Mouse (Mus musculus) MEL (cell line): ENCODE measurements around the gene Zbtb46. TPM values are rescaled to one million over a fixed set of nuclear protein-coding genes. Genes with fewer than 3 reads are reported as not detected.

Experiments
- DNase-seq: peaks from one replicate; pipeline ENCODE4 v3.0.0; 2011; ENCODE audit warnings: low read depth, low spot score
- H3K27ac ChIP-seq: 2 replicates; pipeline ENCODE4 v1.5.1; 2012; ENCODE audit warnings: low read depth, mild to moderate bottlenecking, control low read depth, low read length, moderate library complexity; ENCODE audit not compliant: control insufficient read depth
- H3K27me3 ChIP-seq, 2 experiments: fragments of 150-350 bp in 1 of 2; sonication (generic) in 1 of 2; 2 replicates each; pipeline ENCODE4 v1.6.1; 2012; ENCODE audit warnings: low read length in 2 of 2, mild to moderate bottlenecking in 2 of 2, improper control_type of control experiment in 1 of 2, moderate library complexity in 1 of 2; ENCODE audit not compliant: insufficient read depth in 2 of 2, control insufficient read depth in 1 of 2
- H3K36me3 ChIP-seq, 2 experiments: 2 replicates each; pipeline ENCODE4 v1.6.1; 2012 to 2014; ENCODE audit warnings: low read length in 2 of 2, improper control_type of control experiment in 1 of 2, inconsistent platforms in 1 of 2, mild to moderate bottlenecking in 1 of 2; ENCODE audit not compliant: insufficient read depth in 2 of 2, control insufficient read depth in 1 of 2
- H3K4me1 ChIP-seq, 2 experiments: fragments of 150-350 bp in 1 of 2; sonication (generic) in 1 of 2; 2 replicates each; pipeline ENCODE4 v1.6.1; 2012; ENCODE audit warnings: low read length in 2 of 2, improper control_type of control experiment in 1 of 2, mild to moderate bottlenecking in 1 of 2; ENCODE audit not compliant: insufficient read depth in 2 of 2, control insufficient read depth in 1 of 2
- H3K4me3 ChIP-seq, 2 experiments: fragments of 150-350 bp in 1 of 2; sonication (generic) in 1 of 2; 2 replicates each; pipeline ENCODE4 v1.5.1; 2012; ENCODE audit warnings: low read depth in 2 of 2, low read length in 2 of 2, mild to moderate bottlenecking in 2 of 2, moderate library complexity in 2 of 2, control low read depth in 1 of 2, improper control_type of control experiment in 1 of 2; ENCODE audit not compliant: control insufficient read depth in 1 of 2, insufficient read depth in 1 of 2
- H3K79me2 ChIP-seq: 2 replicates; pipeline ENCODE4 v1.6.1; 2012; ENCODE audit warnings: mild to moderate bottlenecking, low read length, moderate library complexity; ENCODE audit not compliant: control insufficient read depth, poor library complexity, insufficient read depth
- H3K9ac ChIP-seq: 2 replicates; pipeline ENCODE4 v1.6.1; 2012; ENCODE audit warnings: low read depth, mild to moderate bottlenecking, control low read depth, low read length, moderate library complexity; ENCODE audit not compliant: control insufficient read depth, poor library complexity, severe bottlenecking
- H3K9me3 ChIP-seq: fragments of 150-350 bp; sonication (generic); replicated peaks from 2 replicates; pipeline ENCODE4 v1.6.1; 2012; ENCODE audit warnings: mild to moderate bottlenecking, low read length, improper control_type of control experiment, moderate library complexity; ENCODE audit not compliant: insufficient read depth
- BHLHE40 ChIP-seq: IDR thresholded peaks from 2 replicates; pipeline ENCODE4 v1.6.1; 2012; ENCODE audit warnings: low read depth, mild to moderate bottlenecking, inconsistent platforms, low read length, improper control_type of control experiment, borderline replicate concordance
- CHD1 ChIP-seq: IDR thresholded peaks from 2 replicates; pipeline ENCODE4 v1.6.1; 2012; ENCODE audit warnings: low read depth, mild to moderate bottlenecking, inconsistent platforms, low read length, improper control_type of control experiment
- CHD2 ChIP-seq: IDR thresholded peaks from 2 replicates; pipeline ENCODE4 v1.6.1; 2011; ENCODE audit warnings: low read length, improper control_type of control experiment
- CTCF ChIP-seq, 3 experiments: IDR thresholded peaks in 2 of 3; conservative IDR thresholded peaks in 1 of 3; 2 replicates each; pipeline ENCODE4 v1.5.1; 2011 to 2012; ENCODE audit warnings: low read length in 3 of 3, low read depth in 2 of 3, mild to moderate bottlenecking in 2 of 3, improper control_type of control experiment in 1 of 3, inconsistent platforms in 1 of 3, mixed read lengths in 1 of 3, moderate library complexity in 1 of 3; ENCODE audit not compliant: control insufficient read depth in 1 of 3, insufficient read depth in 1 of 3, poor library complexity in 1 of 3, severe bottlenecking in 1 of 3
- ELF1 ChIP-seq: IDR thresholded peaks from 2 replicates; pipeline ENCODE4 v1.6.1; 2014; ENCODE audit warnings: low read depth, mild to moderate bottlenecking, inconsistent platforms, low read length, improper control_type of control experiment, moderate library complexity
- EP300 ChIP-seq, 2 experiments: IDR thresholded peaks; 2 replicates each; pipeline ENCODE4 v1.6.1; 2011; ENCODE audit warnings: improper control_type of control experiment in 2 of 2, low read length in 2 of 2, low read depth in 1 of 2, mild to moderate bottlenecking in 1 of 2
- ETS1 ChIP-seq: IDR thresholded peaks from 2 replicates; pipeline ENCODE4 v1.6.1; 2012; ENCODE audit warnings: low read depth, mild to moderate bottlenecking, inconsistent platforms, low read length, improper control_type of control experiment, moderate library complexity
- GABPA ChIP-seq: IDR thresholded peaks from 2 replicates; pipeline ENCODE4 v1.6.1; 2012; ENCODE audit warnings: low read depth, mild to moderate bottlenecking, inconsistent platforms, low read length, improper control_type of control experiment, moderate library complexity
- GATA1 ChIP-seq: IDR thresholded peaks from 2 replicates; pipeline ENCODE4 v1.6.1; 2011; ENCODE audit warnings: low read depth, low read length, improper control_type of control experiment
- JUND ChIP-seq: IDR thresholded peaks from 2 replicates; pipeline ENCODE4 v1.6.1; 2011; ENCODE audit warnings: low read depth, mild to moderate bottlenecking, improper control_type of control experiment, low read length
- KAT2A ChIP-seq: conservative IDR thresholded peaks from 2 replicates; pipeline ENCODE4 v1.6.1; 2012; ENCODE audit warnings: low read depth, low read length, improper control_type of control experiment, inconsistent platforms
- MAFK ChIP-seq: IDR thresholded peaks from 2 replicates; pipeline ENCODE4 v1.6.1; 2011; ENCODE audit warnings: low read depth, mild to moderate bottlenecking, low read length, improper control_type of control experiment, borderline replicate concordance
- MAX ChIP-seq: IDR thresholded peaks from 2 replicates; pipeline ENCODE4 v1.6.1; 2011; ENCODE audit warnings: low read length, improper control_type of control experiment
- MAZ ChIP-seq: IDR thresholded peaks from 2 replicates; pipeline ENCODE4 v1.6.1; 2012; ENCODE audit warnings: low read depth, mild to moderate bottlenecking, inconsistent platforms, low read length, improper control_type of control experiment
- MXI1 ChIP-seq: IDR thresholded peaks from 2 replicates; pipeline ENCODE4 v1.6.1; 2011; ENCODE audit warnings: mild to moderate bottlenecking, low read depth, low read length, improper control_type of control experiment
- MYB ChIP-seq: IDR thresholded peaks from 2 replicates; pipeline ENCODE4 v1.6.1; 2011; ENCODE audit warnings: mild to moderate bottlenecking, low read depth, low read length, improper control_type of control experiment
- MYC ChIP-seq: IDR thresholded peaks from 2 replicates; pipeline ENCODE4 v1.6.1; 2011; ENCODE audit warnings: low read depth, mild to moderate bottlenecking, low read length, improper control_type of control experiment, moderate library complexity
- NELFE ChIP-seq: IDR thresholded peaks from 2 replicates; pipeline ENCODE4 v1.6.1; 2011; ENCODE audit warnings: low read depth, low read length, improper control_type of control experiment
- POLR2AphosphoS2 ChIP-seq: IDR thresholded peaks from 2 replicates; pipeline ENCODE4 v1.6.1; 2011; ENCODE audit warnings: low read length, improper control_type of control experiment
- POLR2AphosphoS5 ChIP-seq: IDR thresholded peaks from 2 replicates; pipeline ENCODE4 v1.6.1; 2012; ENCODE audit warnings: low read depth, borderline replicate concordance, mild to moderate bottlenecking, inconsistent platforms, low read length, moderate library complexity, mixed read lengths
- RCOR1 ChIP-seq: IDR thresholded peaks from 2 replicates; pipeline ENCODE4 v1.6.1; 2012; ENCODE audit warnings: low read depth, mild to moderate bottlenecking, inconsistent platforms, low read length, improper control_type of control experiment
- TCF12 ChIP-seq: IDR thresholded peaks from 2 replicates; pipeline ENCODE4 v1.6.1; 2014; ENCODE audit warnings: low read depth, mild to moderate bottlenecking, inconsistent platforms, low read length, improper control_type of control experiment, moderate library complexity
- ZC3H11A ChIP-seq: IDR thresholded peaks from 2 replicates; pipeline ENCODE4 v1.6.1; 2012; ENCODE audit warnings: low read depth, mild to moderate bottlenecking, inconsistent platforms, low read length, improper control_type of control experiment
- ZKSCAN1 ChIP-seq: IDR thresholded peaks from 2 replicates; pipeline ENCODE4 v1.6.1; 2012; ENCODE audit warnings: low read depth, mild to moderate bottlenecking, inconsistent platforms, low read length, improper control_type of control experiment, moderate library complexity
- ZNF384 ChIP-seq: IDR thresholded peaks from 2 replicates; pipeline ENCODE4 v1.6.1; 2012; ENCODE audit warnings: low read depth, mild to moderate bottlenecking, inconsistent platforms, low read length, improper control_type of control experiment
- polyA plus RNA-seq, 2 experiments: library from polyadenylated mRNA; stranded (reverse) in 1 of 2; unstranded in 1 of 2; fragments of >175 nt in 1 of 2; fragments of >200 nt in 1 of 2; gene quantifications; 2 replicates each; pipeline versions ENCODE4 v1.2.1 to v1.2.4; 2012; ENCODE audit warnings: low replicate concordance in 2 of 2, low read depth in 1 of 2; ENCODE audit not compliant: insufficient read length in 2 of 2, insufficient read depth in 1 of 2, missing spikeins in 1 of 2
- total RNA-seq: library from RNA; depleted of rRNA; stranded (reverse); fragments of 300-350 nt; gene quantifications from 2 replicates; pipeline ENCODE4 v1.2.3, GENCODE M21; 2012

The Zbtb46 gene
- total and polyA plus RNA-seq, 3 experiments, result 0.23 to 0.64 TPM; not detected in 1

- Histone ChIP-seq H3K4me3 (no peak overlapping the region), H3K79me2 (no peaks in the 10 kb centered on the region), H3K9ac (no peak overlapping the region), H3K27ac (no peak overlapping the region), H3K36me3 (peaks cover 0 to 2% of the 10 kb centered on the region in 2 experiments; a peak in 1 of 4 replicates), H3K4me1 (no peaks in the 10 kb centered on the region), H3K9me3 (no peaks in the 10 kb centered on the region), H3K27me3 (no peaks in the 10 kb centered on the region)
- no peak for DNase-seq
- TF ChIP-seq POLR2AphosphoS5, result no peak
- no peak for TF ChIP-seq MAFK
- TF ChIP-seq ZKSCAN1, result no peak
- no peak for TF ChIP-seq RCOR1
- no peak for TF ChIP-seq CHD1
- no peak for TF ChIP-seq MYC
- no peak for TF ChIP-seq NELFE
- TF ChIP-seq BHLHE40, result no peak
- TF ChIP-seq ETS1, result no peak
- no peak for TF ChIP-seq MXI1
- TF ChIP-seq GATA1, result no peak
- no peak for TF ChIP-seq GABPA
- TF ChIP-seq MYB, result no peak
- no peak for TF ChIP-seq CHD2
- TF ChIP-seq ZC3H11A, result no peak
- no peak for TF ChIP-seq MAX
- no peak for TF ChIP-seq EP300 (IDR thresholded peaks at IDR 0.05; ENCODE audit: low read depth in 1 of 2, low read length in 2 of 2)
- no peak for TF ChIP-seq KAT2A
Observed at GRCm38 (mm10) chr2:181385885-181386284, 73.3 kb downstream of the Zbtb46 start.

GRCm38 (mm10) chr2:181384919-181385391, 74.3 kb downstream of the Zbtb46 start:
- no peak overlapping the region for H3K9ac ChIP-seq
- DNase-seq, result no peak
- H3K4me3 ChIP-seq, result no peak overlapping the region
- H3K9me3 ChIP-seq, result no peaks in the 10 kb centered on the region
- H3K27me3 ChIP-seq, result no peaks in the 10 kb centered on the region
- no peaks in the 10 kb centered on the region for H3K79me2 ChIP-seq
- peaks cover 0 to 3% of the 10 kb centered on the region in 2 experiments; a peak in 1 of 4 replicates for H3K36me3 ChIP-seq
- H3K27ac ChIP-seq, result no peak overlapping the region
- TF ChIP-seq ZC3H11A (no peak), POLR2AphosphoS2 (no peak), GATA1 (no peak), MAFK (no peak), BHLHE40 (no peak), JUND (no peak), CTCF (IDR thresholded peaks at IDR 0.05 in 2 of 3, conservative IDR thresholded peaks at IDR 0.05 in 1 of 3; ENCODE audit: control insufficient read depth in 1 of 3, insufficient read depth in 1 of 3, low read depth in 2 of 3, low read length in 3 of 3, poor library complexity in 1 of 3, severe bottlenecking in 1 of 3) (no peak), ZNF384 (no peak), TCF12 (no peak), POLR2AphosphoS5 (no peak), ETS1 (no peak), ELF1 (no peak), MXI1 (no peak), RCOR1 (no peak), MAZ (no peak), ZKSCAN1 (no peak)
- TF ChIP-seq, all 39 proteins: peak for 0
- H3K4me1 ChIP-seq, result no peaks in the 10 kb centered on the region
